Mouse (Mus musculus) limb, embryonic 13.5 days (tissue): Measurements from ENCODE around the gene Brap. TPM values are rescaled to one million over a fixed set of nuclear protein-coding genes. Genes with fewer than 3 reads are reported as not detected.
"Not testable (repeated sequence)": the region's sequence is repeated elsewhere in the genome, so short reads cannot be mapped to it uniquely, and the experiment has no call there.

Experiments
- ATAC-seq: fragments of 200-750 bp; cut with Nextera tagmentation; 2 replicates; pipeline ENCODE4 v1.8.0; 2017; ENCODE audit warnings: low read depth, moderate number of reproducible peaks, moderate TSS enrichment; ENCODE audit not compliant: low FRiP score
- H3K27ac ChIP-seq: fragments of 300-500 bp; sonication (generic); 2 replicates; pipeline ENCODE4 v1.5.1; 2015; ENCODE audit warnings: inconsistent platforms, mild to moderate bottlenecking, moderate library complexity
- H3K27me3 ChIP-seq: fragments of 300-500 bp; sonication (generic); 2 replicates; pipeline ENCODE4 v1.6.1; 2015; ENCODE audit warnings: mild to moderate bottlenecking, inconsistent platforms
- H3K36me3 ChIP-seq: fragments of 300-500 bp; sonication (generic); 2 replicates; pipeline ENCODE4 v1.6.1; 2015; ENCODE audit warnings: inconsistent platforms, mild to moderate bottlenecking, moderate library complexity
- H3K4me1 ChIP-seq: fragments of 300-500 bp; sonication (generic); 2 replicates; pipeline ENCODE4 v1.6.1; 2015; ENCODE audit warnings: inconsistent platforms
- H3K4me2 ChIP-seq: fragments of 300-500 bp; sonication (generic); replicated peaks from 2 replicates; pipeline ENCODE4 v1.6.1; 2015; ENCODE audit warnings: inconsistent platforms, mild to moderate bottlenecking, moderate library complexity
- H3K4me3 ChIP-seq: fragments of 300-500 bp; sonication (generic); 2 replicates; pipeline ENCODE4 v1.5.1; 2015; ENCODE audit warnings: moderate library complexity, mild to moderate bottlenecking, inconsistent platforms
- H3K9ac ChIP-seq: fragments of 300-500 bp; sonication (generic); 2 replicates; pipeline ENCODE4 v1.6.1; 2015; ENCODE audit warnings: mild to moderate bottlenecking, inconsistent platforms
- H3K9me3 ChIP-seq: fragments of 300-500 bp; sonication (generic); 2 replicates; pipeline ENCODE4 v1.6.1; 2016; ENCODE audit warnings: inconsistent platforms
- WGBS: fragments of 180-500 bp; shearing (Covaris S2); methylation state at CpG from one replicate; pipeline ENCODE4 v1.1.7; 2015; 5-methylcytosine and 5-hydroxymethylcytosine counted together
- polyA plus RNA-seq: library from polyadenylated mRNA; unstranded; fragments of >200 nt; fragmentation: Nextera tagmentation; extraction: Ambion mirVana; gene quantifications from 2 replicates; pipeline ENCODE4 v1.2.1, GENCODE M21; 2015

Brap gene
- 43.2 and 43.9 TPM in 2 replicates for polyA plus RNA-seq

DNA sequence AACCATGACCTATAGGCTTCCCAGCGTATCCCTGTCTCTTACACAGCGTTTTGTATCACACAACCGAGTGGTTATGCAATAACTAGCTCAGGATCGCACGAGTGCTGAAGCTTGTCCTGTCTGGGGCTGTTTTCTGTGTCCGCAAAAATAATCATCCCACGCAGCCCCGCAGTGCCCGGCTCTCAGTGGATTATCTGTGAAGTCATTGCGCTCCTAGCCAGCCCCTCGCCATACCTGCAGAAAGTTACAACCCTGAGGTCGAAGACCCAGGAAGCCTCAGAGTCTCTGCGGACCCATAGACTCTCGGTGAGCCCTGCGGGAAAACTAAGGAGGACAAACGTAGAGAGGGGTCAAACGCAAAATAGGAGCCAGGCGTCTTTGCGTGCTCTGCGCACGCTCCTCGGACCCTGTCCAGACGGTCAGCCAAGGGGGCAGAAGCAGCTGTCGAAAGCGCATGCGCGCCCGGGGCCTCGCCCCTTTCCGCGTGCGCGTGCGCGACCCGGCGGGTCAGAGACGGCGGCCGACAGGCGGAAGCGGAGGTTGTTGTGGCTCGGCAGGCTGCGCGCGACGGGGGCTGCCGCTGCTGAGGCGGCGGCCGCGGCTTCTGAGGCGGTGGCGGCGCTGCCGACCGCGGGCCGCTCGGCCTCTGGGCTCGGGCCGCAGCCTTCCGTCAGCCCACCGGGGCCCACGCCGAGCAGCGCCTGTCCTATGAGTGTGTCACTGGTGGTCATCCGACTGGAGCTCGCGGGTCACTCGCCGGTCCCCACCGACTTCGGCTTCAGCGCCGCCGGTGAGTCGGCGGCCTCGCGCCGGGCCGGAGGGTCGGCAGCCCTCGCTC, at the start of gene Brap, which contains the start of gene Acad10:
Gene Brap (plus strand): TSS at position 505 of the 838 bp plus-strand sequence.
Gene Acad10 (minus strand): TSS at position 456 of the 838 bp plus-strand sequence.
- Histone ChIP-seq H3K9me3 (no peaks in the 10 kb centered on the region), H3K4me1 (peaks cover 22% of the 10 kb centered on the region), H3K4me3 (peak within 1 kb of the TSS; percentile 93), H3K4me2 (peak within 1 kb of the TSS; percentile 85), H3K36me3 (peaks cover 30% of the 10 kb centered on the region), H3K27me3 (no peaks in the 10 kb centered on the region), H3K9ac (peak within 1 kb of the TSS; percentile 93), H3K27ac (0 out of 2 replicates have a peak within 1 kb of the TSS, but pooled peaks have one; percentile 22)
- ATAC-seq = peak; percentile 79
- 1% methylated on average over 63 of the region's 85 CpGs for WGBS

DNA sequence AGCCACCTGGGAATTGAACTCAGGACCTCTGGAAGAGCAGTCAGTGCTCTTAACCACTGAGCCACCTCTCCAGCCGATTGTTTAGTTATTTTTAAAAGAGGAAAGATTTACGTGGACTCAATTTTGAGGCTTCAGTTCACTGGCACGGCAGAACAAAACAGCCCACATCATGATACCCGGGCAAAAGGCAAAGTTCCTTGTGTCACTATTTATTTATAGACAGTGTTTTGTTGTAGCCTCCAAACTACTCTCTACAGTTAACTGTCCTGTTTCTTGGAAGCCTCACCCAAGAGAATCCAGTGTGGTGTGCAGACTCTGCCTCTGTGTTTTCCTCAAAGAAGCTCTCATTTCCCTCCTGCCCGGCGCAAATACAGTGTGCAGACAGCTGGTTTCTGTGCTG, 48.3 kb upstream of the Brap start:
- H3K4me1 ChIP-seq = no peaks in the 10 kb centered on the region
- no peaks in the 10 kb centered on the region for H3K27me3 ChIP-seq
- H3K9ac ChIP-seq = no peak overlapping the region
- ATAC-seq = no peak
- H3K9me3 ChIP-seq = no peaks in the 10 kb centered on the region
- H3K4me3 ChIP-seq = no peak overlapping the region
- H3K4me2 ChIP-seq = no peak overlapping the region
- no peaks in the 10 kb centered on the region for H3K36me3 ChIP-seq
- no peak overlapping the region for H3K27ac ChIP-seq
- 79% methylated on average over 6 of the region's 6 CpGs for WGBS

DNA sequence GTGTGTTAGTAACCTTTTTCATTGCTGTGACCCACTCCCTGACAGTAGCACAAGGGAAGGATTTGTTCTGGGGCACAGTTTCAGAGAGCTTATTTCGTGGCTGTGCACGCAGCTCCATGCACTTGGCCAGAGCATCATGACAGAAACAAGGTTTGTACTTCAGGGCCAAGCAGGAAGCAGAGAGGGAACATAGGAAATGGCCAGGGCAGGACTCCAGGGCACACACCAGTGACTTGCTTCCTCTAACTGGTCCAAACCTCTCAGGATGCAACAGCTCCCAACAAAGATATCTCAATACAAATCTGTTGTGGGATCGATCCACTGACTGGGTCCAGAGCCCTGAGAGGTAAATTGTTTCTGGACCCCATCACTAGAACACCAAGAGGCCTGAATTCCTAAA, 45.4 kb upstream of the Brap start:
- H3K9me3 ChIP-seq, ATAC-seq, H3K36me3 ChIP-seq, H3K27ac ChIP-seq, H3K4me3 ChIP-seq, H3K27me3 ChIP-seq, H3K9ac ChIP-seq, H3K4me1 ChIP-seq, H3K4me2 ChIP-seq: not testable (repeated sequence)
- 76% methylated on average over 3 of the region's 3 CpGs for WGBS

DNA sequence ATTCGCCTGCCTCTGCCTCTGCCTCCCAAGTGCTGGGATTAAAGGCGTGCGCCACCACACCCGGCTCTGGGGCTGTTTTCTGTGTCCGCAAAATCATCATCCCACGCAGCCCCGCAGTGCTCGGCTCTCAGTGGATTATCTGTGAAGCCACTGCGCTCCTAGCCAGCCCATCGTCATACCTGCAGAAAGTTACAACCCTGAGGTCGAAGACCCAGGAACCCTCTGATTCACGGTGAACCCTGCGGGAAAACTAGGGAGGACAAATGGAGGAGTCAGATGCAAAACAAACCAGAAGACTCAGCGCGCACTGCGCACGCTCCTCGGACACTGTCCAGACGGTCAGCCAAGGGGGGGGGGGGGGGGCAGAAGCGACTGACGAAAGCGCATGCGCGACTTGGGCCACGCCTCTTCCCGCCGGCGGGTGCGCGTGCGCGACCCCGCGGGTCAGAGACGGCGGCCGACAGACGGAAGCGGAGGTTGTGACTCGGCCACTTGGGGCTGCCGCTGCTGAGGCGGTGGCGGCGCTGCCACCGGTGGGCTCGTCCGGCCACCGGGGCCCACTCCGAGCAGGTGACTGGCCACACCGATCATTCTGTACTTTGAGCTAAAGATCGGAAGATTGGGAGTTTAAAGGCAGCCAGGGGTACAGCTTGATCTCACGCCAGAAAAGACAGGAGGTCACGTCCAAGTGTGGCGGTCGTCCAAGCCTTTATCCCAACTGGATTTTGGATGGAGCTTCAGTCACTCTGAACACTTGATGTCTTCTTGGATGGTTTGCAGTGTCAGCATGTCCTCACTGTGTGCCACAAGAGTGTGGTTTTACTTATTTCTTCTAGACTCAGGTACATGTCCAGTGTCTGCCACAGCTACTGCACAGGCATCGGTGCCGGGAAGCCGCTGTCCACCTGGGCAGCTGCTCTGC, 41.5 kb upstream of the Brap start, which contains the start of gene Acad12:
Gene Acad12 (minus strand): TSS at position 347 of the 922 bp plus-strand sequence.
- peak; percentile 79 for ATAC-seq

DNA sequence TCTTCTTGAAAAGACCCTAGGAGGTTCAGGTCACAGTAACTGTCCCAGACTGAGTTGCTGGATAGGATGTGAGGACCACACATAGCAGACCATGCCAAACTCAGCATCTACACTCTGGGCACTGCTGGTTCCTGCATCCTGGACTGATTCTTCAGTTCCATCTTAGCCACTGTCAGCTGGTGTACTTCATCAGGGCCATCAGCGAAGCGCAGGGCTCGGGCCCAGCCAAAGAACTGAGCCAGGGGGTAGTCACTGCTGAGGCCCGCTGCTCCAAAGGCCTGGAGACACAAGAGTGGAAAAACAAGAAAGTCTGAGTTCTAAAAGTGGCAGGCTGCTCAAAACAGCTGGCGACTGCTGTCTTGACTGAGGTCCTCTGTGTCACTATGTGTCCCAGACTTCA, 39.3 kb upstream of the Brap start:
- Histone ChIP-seq H3K27ac (no peak overlapping the region), H3K27me3 (no peaks in the 10 kb centered on the region), H3K4me2 (no peak overlapping the region), H3K4me3 (no peak overlapping the region), H3K9me3 (no peaks in the 10 kb centered on the region), H3K4me1 (peaks cover 10% of the 10 kb centered on the region), H3K9ac (no peak overlapping the region), H3K36me3 (0 out of 2 replicates have a peak, but pooled peaks cover 3% of the 10 kb centered on the region)
- no peak for ATAC-seq
- 95% methylated on average over 5 of the region's 5 CpGs for WGBS

More for the DNA sequence above, 41.5 kb upstream of the Brap start, which contains the start of gene Acad12:
- Histone ChIP-seq H3K9ac (peak within 1 kb of the TSS; percentile 88), H3K4me2 (peak within 1 kb of the TSS; percentile 85), H3K27ac (peak within 1 kb of the TSS; percentile 48; the same call in 1 of the 2 replicates), H3K9me3 (no peaks in the 10 kb centered on the region), H3K27me3 (no peaks in the 10 kb centered on the region), H3K4me3 (peak within 1 kb of the TSS; percentile 78), H3K36me3 (0 out of 2 replicates have a peak, but pooled peaks cover 3% of the 10 kb centered on the region), H3K4me1 (peaks cover 10% of the 10 kb centered on the region)
- WGBS = under 1% methylated on average over 57 of the region's 58 CpGs

DNA sequence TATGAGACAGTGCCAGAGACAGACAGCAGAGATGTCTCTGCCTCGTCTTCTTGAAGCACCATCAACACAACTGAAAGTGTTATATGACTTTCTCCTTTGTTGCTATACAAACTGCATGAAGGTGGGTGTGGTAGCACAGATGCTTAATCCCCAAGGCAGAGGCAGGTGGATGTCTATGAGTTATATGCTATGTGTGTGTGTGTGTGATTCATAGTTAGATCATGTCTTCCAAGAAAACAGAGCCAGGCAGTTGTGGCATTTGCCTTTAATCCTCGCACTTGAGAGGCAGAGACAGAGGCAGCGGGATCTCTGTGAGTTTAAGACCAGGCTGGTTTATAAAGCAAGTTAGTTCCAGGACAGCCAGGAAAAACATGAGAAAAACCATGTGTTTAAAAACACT, 37.1 kb upstream of the Brap start:
- no peak for ATAC-seq
- WGBS = 88% methylated on average over 3 of the region's 3 CpGs
- 0 out of 2 replicates have a peak, but pooled peaks cover 3% of the 10 kb centered on the region for H3K36me3 ChIP-seq
- H3K27me3 ChIP-seq = no peaks in the 10 kb centered on the region
- peaks cover 10% of the 10 kb centered on the region for H3K4me1 ChIP-seq
- no peak overlapping the region for H3K9ac ChIP-seq
- H3K4me3 ChIP-seq = no peak overlapping the region
- H3K4me2 ChIP-seq = no peak overlapping the region
- no peak overlapping the region for H3K27ac ChIP-seq
- H3K9me3 ChIP-seq = no peaks in the 10 kb centered on the region

DNA sequence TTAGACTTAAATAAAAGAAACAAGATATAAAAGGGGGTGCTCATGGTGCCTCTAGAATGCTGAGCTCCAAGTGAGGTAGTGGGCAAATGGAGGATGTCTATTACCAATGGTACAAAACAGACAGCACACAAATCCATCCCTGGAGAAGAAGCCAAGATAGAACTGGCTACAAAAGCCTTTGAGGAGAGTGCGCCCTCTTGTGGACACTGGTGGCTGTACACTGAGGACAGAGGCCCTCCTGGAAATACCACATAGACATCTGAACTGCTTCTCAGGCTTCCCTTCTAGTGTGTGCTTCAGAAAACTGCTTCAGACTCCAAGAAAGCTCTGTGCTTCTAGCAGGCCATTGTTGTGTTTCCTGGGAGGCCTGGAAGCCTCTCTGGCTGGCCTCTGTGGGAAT, 32.5 kb upstream of the Brap start:
- Histone ChIP-seq H3K36me3 (no peaks in the 10 kb centered on the region), H3K4me3 (no peak overlapping the region), H3K4me1 (no peaks in the 10 kb centered on the region), H3K27ac (no peak overlapping the region), H3K27me3 (no peaks in the 10 kb centered on the region), H3K9ac (no peak overlapping the region), H3K4me2 (no peak overlapping the region), H3K9me3 (no peaks in the 10 kb centered on the region)
- no peak for ATAC-seq
- WGBS = 3% methylated on average over 1 of the region's 1 CpGs

DNA sequence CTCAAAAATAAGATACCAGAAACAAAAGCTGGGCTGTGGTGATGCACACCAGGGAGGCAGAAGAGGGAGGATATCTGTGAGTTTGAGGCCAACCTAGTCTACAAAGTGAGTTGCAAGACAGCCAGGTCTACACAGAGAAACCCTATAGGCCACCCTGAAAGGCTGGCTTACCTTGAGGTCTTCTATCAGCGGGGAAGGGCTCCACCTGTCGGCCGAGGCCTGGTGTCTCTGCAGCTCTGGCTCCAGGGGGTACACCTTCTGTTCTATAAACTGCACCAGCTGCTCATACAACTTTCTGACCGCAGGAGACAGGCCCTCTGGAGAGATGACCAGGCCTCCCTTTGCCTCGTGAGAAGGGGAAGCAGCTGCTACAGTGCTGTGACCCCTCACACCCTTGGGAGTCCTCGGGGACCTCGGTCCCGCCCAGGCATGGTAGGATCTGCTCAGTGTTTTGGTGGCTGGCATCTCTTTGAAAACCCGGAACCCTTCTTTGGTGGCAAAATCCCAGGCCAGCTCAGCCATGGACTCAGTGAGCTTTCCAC, 29.2 kb upstream of the Brap start:
- not testable (repeated sequence) for H3K4me2 ChIP-seq, H3K27me3 ChIP-seq, H3K4me1 ChIP-seq, H3K27ac ChIP-seq, H3K36me3 ChIP-seq, H3K4me3 ChIP-seq, H3K9ac ChIP-seq, ATAC-seq, H3K9me3 ChIP-seq
- 67% methylated on average over 9 of the region's 9 CpGs for WGBS

DNA sequence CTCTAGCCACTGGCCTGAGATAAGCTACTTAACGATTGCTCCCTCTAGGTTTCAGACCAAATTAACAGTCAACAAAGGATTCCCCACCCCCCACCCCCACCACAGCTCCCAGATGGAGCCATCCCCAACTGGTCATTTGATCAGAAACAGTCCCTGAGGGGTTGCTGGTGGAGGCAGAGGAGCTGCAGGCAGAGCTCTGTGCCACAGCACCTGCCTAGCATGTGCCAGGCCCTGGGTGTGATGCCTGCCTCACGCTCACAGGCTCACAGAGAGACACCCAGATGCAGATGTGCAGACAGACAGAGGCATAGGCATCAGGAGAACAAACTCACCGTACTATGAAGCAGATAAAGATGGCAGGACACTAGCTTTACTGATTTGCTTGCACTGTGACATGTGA, 27.6 kb upstream of the Brap start:
- 45% methylated on average over 3 of the region's 3 CpGs for WGBS

DNA sequence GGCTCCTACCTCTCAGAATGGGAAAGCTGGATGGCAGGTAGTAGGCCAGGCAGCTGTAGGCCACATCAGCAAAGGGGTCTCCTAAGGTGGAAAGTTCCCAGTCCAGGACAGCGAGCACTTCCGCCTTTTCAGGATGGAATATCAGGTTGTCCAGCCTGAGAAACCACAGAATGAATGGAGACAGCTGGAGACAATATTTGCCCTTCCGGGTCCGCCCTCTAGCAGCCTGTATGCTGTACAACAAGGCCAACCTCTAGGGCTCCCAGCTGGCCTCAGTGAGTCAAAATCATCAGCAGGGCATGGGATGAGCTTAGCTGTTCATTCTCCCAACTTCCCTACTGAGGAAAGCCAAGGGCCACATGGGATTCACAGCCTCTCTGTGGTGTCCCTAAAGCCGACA, 25.7 kb upstream of the Brap start:
- Histone ChIP-seq H3K27ac (no peak overlapping the region), H3K9ac (no peak overlapping the region), H3K36me3 (no peaks in the 10 kb centered on the region), H3K4me1 (no peaks in the 10 kb centered on the region), H3K4me2 (no peak overlapping the region), H3K9me3 (no peaks in the 10 kb centered on the region), H3K27me3 (no peaks in the 10 kb centered on the region), H3K4me3 (no peak overlapping the region)
- 89% methylated on average over 5 of the region's 5 CpGs for whole genome bisulfite sequencing
- no peak for ATAC-seq

More for the DNA sequence above, 27.6 kb upstream of the Brap start:
- no peaks in the 10 kb centered on the region for H3K9me3 ChIP-seq
- no peaks in the 10 kb centered on the region for H3K36me3 ChIP-seq
- no peaks in the 10 kb centered on the region for H3K4me1 ChIP-seq
- no peak overlapping the region for H3K4me2 ChIP-seq
- ATAC-seq = no peak
- no peak overlapping the region for H3K27ac ChIP-seq
- no peak overlapping the region for H3K4me3 ChIP-seq
- H3K9ac ChIP-seq = no peak overlapping the region
- H3K27me3 ChIP-seq = no peaks in the 10 kb centered on the region

DNA sequence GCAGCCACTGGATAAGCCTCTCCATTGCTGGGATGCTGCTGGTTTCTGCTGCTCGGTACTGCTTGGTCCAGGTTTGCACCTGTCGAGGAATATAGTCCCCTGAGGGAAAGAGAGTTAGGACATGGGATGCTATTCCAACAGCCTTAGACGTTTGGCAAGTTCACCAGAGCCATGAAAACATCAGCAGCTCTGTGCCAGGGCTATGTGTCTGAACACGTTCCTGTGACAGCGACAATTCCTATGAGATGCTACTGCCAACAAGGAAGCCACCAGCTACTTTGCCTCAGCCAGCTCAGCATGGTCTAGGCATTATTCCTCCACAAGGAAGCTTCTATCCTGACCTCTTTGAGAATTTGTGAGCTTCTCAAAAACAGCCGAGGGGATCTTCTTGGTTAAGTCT, 23.1 kb upstream of the Brap start:
- H3K4me1 ChIP-seq = no peaks in the 10 kb centered on the region
- H3K4me2 ChIP-seq = no peak overlapping the region
- H3K36me3 ChIP-seq = no peaks in the 10 kb centered on the region
- ATAC-seq = no peak
- no peak overlapping the region for H3K9ac ChIP-seq
- 83% methylated on average over 6 of the region's 6 CpGs for WGBS
- no peaks in the 10 kb centered on the region for H3K27me3 ChIP-seq
- no peak overlapping the region for H3K4me3 ChIP-seq
- H3K27ac ChIP-seq = no peak overlapping the region
- no peaks in the 10 kb centered on the region for H3K9me3 ChIP-seq

DNA sequence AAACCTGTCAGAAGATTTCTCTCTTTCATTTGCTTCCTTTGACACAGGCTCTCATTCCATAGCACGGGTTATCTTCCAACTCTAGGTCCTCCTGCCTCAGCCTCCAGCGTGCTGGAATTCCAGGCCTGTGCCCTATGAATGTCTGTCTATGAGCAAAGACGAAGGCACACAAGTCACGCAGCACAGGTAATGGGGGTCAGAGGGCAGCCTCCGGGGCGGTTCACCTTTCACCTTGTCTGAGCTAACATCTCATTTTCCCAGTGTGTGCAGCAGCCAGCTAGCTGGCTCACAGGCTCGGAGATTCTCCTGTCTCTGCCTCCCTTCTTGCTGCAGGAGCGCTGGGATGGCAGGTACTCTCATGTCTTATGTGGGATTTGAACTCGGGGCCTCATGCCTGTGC, 20.8 kb upstream of the Brap start:
- H3K36me3 ChIP-seq = no peaks in the 10 kb centered on the region
- H3K4me1 ChIP-seq = no peaks in the 10 kb centered on the region
- H3K27ac ChIP-seq = no peak overlapping the region
- no peaks in the 10 kb centered on the region for H3K27me3 ChIP-seq
- no peak overlapping the region for H3K9ac ChIP-seq
- H3K4me2 ChIP-seq = no peak overlapping the region
- no peaks in the 10 kb centered on the region for H3K9me3 ChIP-seq
- no peak for ATAC-seq
- H3K4me3 ChIP-seq = no peak overlapping the region
- 87% methylated on average over 9 of the region's 9 CpGs for WGBS
